Mouse (Mus musculus) B cell, adult 2 months (primary cell): ENCODE measurements around the gene Larp1.

Experiments
- DNase-seq, 2 experiments: peaks; one replicate each; pipeline ENCODE4 v3.0.0; 2022

The Larp1 gene

GRCm38 (mm10) chr11:58003734-58004133, 5.1 kb upstream of the Larp1 start:
- no peak for DNase-seq

- DNase-seq: no peak
Observed at GRCm38 (mm10) chr11:58005110-58005509, 3.8 kb upstream of the Larp1 start.

- no peak for DNase-seq
Observed at GRCm38 (mm10) chr11:58008013-58008412, 851 bp upstream of the Larp1 start.

GRCm38 (mm10) chr11:58008437-58009050, 320 bp upstream of the Larp1 start:
- peak; percentile 83 for DNase-seq

GRCm38 (mm10) chr11:58009516-58010141, 765 bp downstream of the Larp1 start:
- peak; percentile 73 to 77 for DNase-seq

- peak; percentile 47 to 50 for DNase-seq
Observed at GRCm38 (mm10) chr11:58010226-58010781, 1.4 kb downstream of the Larp1 start.

GRCm38 (mm10) chr11:58010930-58011329, 2.1 kb downstream of the Larp1 start:
- DNase-seq: no peak

- no peak for DNase-seq
Observed at GRCm38 (mm10) chr11:58011813-58012212, 2.9 kb downstream of the Larp1 start.

- DNase-seq: no peak
Observed at GRCm38 (mm10) chr11:58012674-58013073, 3.8 kb downstream of the Larp1 start.

- DNase-seq: no peak
Observed at GRCm38 (mm10) chr11:58013100-58013499, 4.2 kb downstream of the Larp1 start.

- DNase-seq: no peak
Observed at GRCm38 (mm10) chr11:58014604-58015003, 5.7 kb downstream of the Larp1 start.

- DNase-seq: no peak
Observed at GRCm38 (mm10) chr11:58015339-58015738, 6.5 kb downstream of the Larp1 start.

- DNase-seq: no peak
Observed at GRCm38 (mm10) chr11:58016371-58016770, 7.5 kb downstream of the Larp1 start.

GRCm38 (mm10) chr11:58017422-58017821, 8.6 kb downstream of the Larp1 start:
- DNase-seq: no peak

- no peak for DNase-seq
Observed at GRCm38 (mm10) chr11:58018287-58018686, 9.4 kb downstream of the Larp1 start.

- DNase-seq: no peak
Observed at GRCm38 (mm10) chr11:58018701-58019100, 9.8 kb downstream of the Larp1 start.

GRCm38 (mm10) chr11:58021095-58021494, 12.2 kb downstream of the Larp1 start:
- no peak for DNase-seq

GRCm38 (mm10) chr11:58021618-58022017, 12.8 kb downstream of the Larp1 start:
- no peak for DNase-seq

- no peak for DNase-seq
Observed at GRCm38 (mm10) chr11:58024271-58024670, 15.4 kb downstream of the Larp1 start.

- DNase-seq: no peak
Observed at GRCm38 (mm10) chr11:58024671-58025070, 15.8 kb downstream of the Larp1 start.

GRCm38 (mm10) chr11:58025881-58026280, 17.0 kb downstream of the Larp1 start:
- no peak for DNase-seq

GRCm38 (mm10) chr11:58026337-58026736, 17.5 kb downstream of the Larp1 start:
- DNase-seq: no peak

- no peak for DNase-seq
Observed at GRCm38 (mm10) chr11:58026860-58027259, 18.0 kb downstream of the Larp1 start.

- no peak for DNase-seq
Observed at GRCm38 (mm10) chr11:58028981-58029380, 20.1 kb downstream of the Larp1 start.
